16 mouse cellular contexts compared by ENCODE assay signal in the genomic region with DNA sequence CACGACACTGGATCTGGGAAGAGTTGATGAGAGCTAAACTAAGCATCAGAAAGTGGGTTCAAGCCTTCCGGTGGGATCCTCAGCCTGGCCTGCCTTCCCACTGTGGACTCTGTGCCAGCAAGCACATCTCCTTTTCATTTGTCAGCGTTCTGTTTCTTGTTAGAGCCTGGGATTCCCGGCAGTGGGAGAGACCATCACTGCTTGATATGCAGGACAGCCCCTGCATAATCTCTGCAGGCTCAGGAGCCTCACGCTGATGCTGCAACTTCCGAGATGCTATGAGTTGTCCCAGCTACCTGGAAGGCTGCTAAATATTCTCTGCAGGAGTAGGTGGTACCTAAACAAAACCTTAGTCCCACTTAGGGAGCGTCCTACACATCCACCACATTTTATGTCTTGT.
DNase-seq lines count a peak whose midpoint lies in the region; ATAC-seq lines count a peak whose summit lies in the region.
"Had no signal": no experiment of that assay in that cellular context is flagged by ENCODE, and none has a peak within 500 bp of the region (broad histone marks: within the 10 kb centered on the region; RNA-seq: fewer than 3 reads in every experiment).

No protein-coding gene starts in this region.

- no peak overlapping the region for H3K4me3 ChIP-seq in forebrain, embryonic 10.5 days
- H3K4me3 ChIP-seq in forebrain, embryonic 14.5 days (ENCODE audit: low read depth, low read length): no peak overlapping the region
- H3K4me3 ChIP-seq in limb, embryonic 13.5 days: no peak overlapping the region
- no peak overlapping the region for H3K4me3 ChIP-seq in limb, embryonic 10.5 days
- H3K4me3 ChIP-seq in embryonic facial prominence, embryonic 11.5 days (ENCODE audit: low read depth, low read length): no peak overlapping the region

- H3K4me1 ChIP-seq in forebrain, embryonic 10.5 days: peaks cover 13% of the 10 kb centered on the region
- H3K4me1 ChIP-seq in forebrain, embryonic 14.5 days (ENCODE audit: control insufficient read depth, insufficient read depth, low read length): no peaks in the 10 kb centered on the region
- peaks cover 13% of the 10 kb centered on the region; the same call in 1 of the 2 replicates for H3K4me1 ChIP-seq in limb, embryonic 13.5 days
- H3K4me1 ChIP-seq in limb, embryonic 10.5 days: peaks cover 16% of the 10 kb centered on the region
- no peaks in the 10 kb centered on the region for H3K4me1 ChIP-seq in embryonic facial prominence, embryonic 11.5 days (ENCODE audit: control insufficient read depth, insufficient read depth, low read length)

- 25% methylated on average over 7 of the region's 7 CpGs for WGBS in forebrain, embryonic 10.5 days
- 24% methylated on average over 7 of the region's 7 CpGs for WGBS in forebrain, embryonic 14.5 days
- 29% methylated on average over 7 of the region's 7 CpGs for WGBS in limb, embryonic 13.5 days
- WGBS in limb, embryonic 10.5 days: 22% methylated on average over 7 of the region's 7 CpGs
- 23% methylated on average over 7 of the region's 7 CpGs for WGBS in embryonic facial prominence, embryonic 11.5 days

- H3K9me3 ChIP-seq in forebrain, embryonic 10.5 days: no peaks in the 10 kb centered on the region
- no peaks in the 10 kb centered on the region for H3K9me3 ChIP-seq in forebrain, embryonic 14.5 days (replicated peaks; ENCODE audit: control insufficient read depth, low read length)
- H3K9me3 ChIP-seq in limb, embryonic 13.5 days: no peaks in the 10 kb centered on the region
- no peaks in the 10 kb centered on the region for H3K9me3 ChIP-seq in limb, embryonic 10.5 days (replicated peaks)
- no peaks in the 10 kb centered on the region for H3K9me3 ChIP-seq in embryonic facial prominence, embryonic 11.5 days (replicated peaks; ENCODE audit: control insufficient read depth, low read length)

- H3K27ac ChIP-seq in forebrain, embryonic 10.5 days: 0 out of 2 replicates have a peak overlapping the region, but pooled peaks have one; percentile 8
- H3K27ac ChIP-seq in forebrain, embryonic 14.5 days (ENCODE audit: low read depth, low read length): no peak overlapping the region
- H3K27ac ChIP-seq in limb, embryonic 13.5 days: no peak overlapping the region
- no peak overlapping the region for H3K27ac ChIP-seq in limb, embryonic 10.5 days
- no peak overlapping the region for H3K27ac ChIP-seq in embryonic facial prominence, embryonic 11.5 days (replicated peaks; ENCODE audit: low read depth, low read length)

- H3K36me3 ChIP-seq in forebrain, embryonic 10.5 days (replicated peaks): no peaks in the 10 kb centered on the region
- H3K36me3 ChIP-seq in forebrain, embryonic 14.5 days (ENCODE audit: control insufficient read depth, insufficient read depth, low read length): no peaks in the 10 kb centered on the region
- no peaks in the 10 kb centered on the region for H3K36me3 ChIP-seq in limb, embryonic 13.5 days
- H3K36me3 ChIP-seq in limb, embryonic 10.5 days: no peaks in the 10 kb centered on the region
- H3K36me3 ChIP-seq in embryonic facial prominence, embryonic 11.5 days (replicated peaks; ENCODE audit: control insufficient read depth, insufficient read depth, low read depth, low read length): no peaks in the 10 kb centered on the region

- H3K4me2 ChIP-seq in forebrain, embryonic 14.5 days (ENCODE audit: low read length): no peak overlapping the region
- no peak overlapping the region for H3K4me2 ChIP-seq in limb, embryonic 13.5 days (replicated peaks)
- no peak overlapping the region for H3K4me2 ChIP-seq in embryonic facial prominence, embryonic 11.5 days (ENCODE audit: low read depth, low read length)
- H3K4me2 ChIP-seq: liver, embryonic 11.5 days had no signal

- DNase-seq in forebrain, embryonic 10.5 days (ENCODE audit: extremely low spot score, low spot score): no peak
- DNase-seq in forebrain, embryonic 14.5 days (ENCODE audit: low spot score): no peak
- no peak for DNase-seq in limb, embryonic 10.5 days (ENCODE audit: low spot score)
- DNase-seq in ES-CJ7 (ENCODE audit: low read depth, low spot score) (peak; percentile 7), liver (no peak)
- DNase-seq in embryonic facial prominence, embryonic 11.5 days (ENCODE audit: low spot score): peak; percentile 47
- no peak for DNase-seq in ovary, postnatal 14 days (ENCODE audit: low spot score)
- DNase-seq: adrenal gland, adult 2 months; cerebellum, adult 9-11 months; gastrocnemius, postnatal 10 days; heart, adult 18-20 months; heart, postnatal 36 days; kidney, adult 11 months; thymus, postnatal 25 days had no signal

- no peaks in the 10 kb centered on the region; the same call in 1 of the 2 replicates for H3K27me3 ChIP-seq in forebrain, embryonic 10.5 days (ENCODE audit: poor library complexity, severe bottlenecking)
- no peaks in the 10 kb centered on the region for H3K27me3 ChIP-seq in forebrain, embryonic 14.5 days (replicated peaks; ENCODE audit: control insufficient read depth, insufficient read depth, low read length)
- H3K27me3 ChIP-seq in limb, embryonic 13.5 days: peaks cover 3% of the 10 kb centered on the region; the same call in 1 of the 2 replicates
- no peaks in the 10 kb centered on the region for H3K27me3 ChIP-seq in limb, embryonic 10.5 days (ENCODE audit: low read depth, poor library complexity, severe bottlenecking)
- H3K27me3 ChIP-seq in embryonic facial prominence, embryonic 11.5 days (ENCODE audit: control insufficient read depth, insufficient read depth, low read length): no peaks in the 10 kb centered on the region

- no peak overlapping the region for H3K9ac ChIP-seq in forebrain, embryonic 14.5 days (ENCODE audit: low read length)
- H3K9ac ChIP-seq in limb, embryonic 13.5 days: no peak overlapping the region
- no peak overlapping the region for H3K9ac ChIP-seq in embryonic facial prominence, embryonic 11.5 days (replicated peaks; ENCODE audit: low read length)

- no peak for ATAC-seq in forebrain, embryonic 14.5 days
- ATAC-seq in limb, embryonic 13.5 days (ENCODE audit: low FRiP score, low read depth): peak; percentile 40; the same call in 1 of the 2 replicates
- no peak for ATAC-seq in embryonic facial prominence, embryonic 11.5 days (replicated peaks; ENCODE audit: insufficient number of reproducible peaks, low FRiP score, low TSS enrichment, low read depth)

Comparison
In these comparisons a context has a peak if more than half of its experiments do, and no peak if none do; other contexts are left out.
1. DNase-seq: peak in ES-CJ7 (single experiment) and embryonic facial prominence, embryonic 11.5 days (single experiment); none in forebrain, embryonic 10.5 days (single experiment), forebrain, embryonic 14.5 days (single experiment), limb, embryonic 10.5 days (single experiment), liver (single experiment) and ovary, postnatal 14 days (single experiment).